Mouse (Mus musculus) cerebellum, postnatal 4 days (tissue): ENCODE results near the gene Mcts2.
"Not testable (repeated sequence)": the region's sequence is repeated elsewhere in the genome, so short reads cannot be mapped to it uniquely, and the experiment has no call there.

ENCODE experiments used
- DNase-seq, 2 experiments: peaks; one replicate each; pipeline ENCODE4 v3.0.0; 2022; ENCODE audit warnings: low spot score in 2 of 2, mixed read lengths in 1 of 2

Mcts2 gene

DNA sequence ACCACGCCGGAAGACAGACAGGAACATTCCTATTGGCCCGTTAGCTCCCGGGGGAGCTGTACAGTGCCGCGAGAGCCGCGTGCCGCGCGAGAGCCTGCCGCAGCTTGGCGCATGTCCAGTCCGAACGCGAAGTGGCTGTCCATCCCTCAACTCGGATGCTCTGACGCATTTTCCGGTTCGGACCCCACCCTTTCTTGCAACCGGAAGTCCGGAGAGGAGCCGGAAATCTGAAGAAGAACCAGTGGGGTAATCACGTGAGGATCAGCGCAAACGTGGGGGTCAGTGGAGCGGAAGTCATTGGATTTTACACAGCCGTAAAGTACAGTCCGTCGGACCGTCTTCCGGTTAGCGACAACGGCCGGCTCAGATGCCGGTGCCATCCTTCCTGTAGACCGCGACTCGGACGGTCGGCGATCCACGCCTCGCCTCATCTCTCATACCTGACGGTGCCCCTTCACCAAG is at the start of gene Mcts2:
TSS of gene Mcts2 (plus strand) at position 230 of the 462 bp plus-strand sequence.
- DNase-seq: peak; percentile 85 to 95

DNA sequence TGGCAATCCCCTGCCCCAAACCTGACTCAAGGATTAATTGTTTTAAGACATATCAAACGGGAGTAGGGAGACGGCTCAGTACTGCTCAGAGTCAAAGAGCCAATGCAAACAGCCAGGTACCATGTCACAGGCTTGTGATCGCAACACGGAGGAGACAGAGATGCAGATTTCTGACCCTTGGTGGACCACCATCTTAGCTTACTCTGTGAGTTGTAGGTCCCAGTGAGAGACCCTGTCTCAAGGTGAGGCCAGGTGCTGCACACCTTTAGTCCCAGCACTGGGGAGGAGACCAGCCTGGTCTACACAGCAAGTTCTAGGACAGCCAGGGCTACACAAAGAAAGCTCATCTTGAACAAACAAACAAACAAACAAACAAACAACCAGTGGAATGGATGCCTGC is 49.5 kb upstream of the Mcts2 start:
- DNase-seq: no peak

DNA sequence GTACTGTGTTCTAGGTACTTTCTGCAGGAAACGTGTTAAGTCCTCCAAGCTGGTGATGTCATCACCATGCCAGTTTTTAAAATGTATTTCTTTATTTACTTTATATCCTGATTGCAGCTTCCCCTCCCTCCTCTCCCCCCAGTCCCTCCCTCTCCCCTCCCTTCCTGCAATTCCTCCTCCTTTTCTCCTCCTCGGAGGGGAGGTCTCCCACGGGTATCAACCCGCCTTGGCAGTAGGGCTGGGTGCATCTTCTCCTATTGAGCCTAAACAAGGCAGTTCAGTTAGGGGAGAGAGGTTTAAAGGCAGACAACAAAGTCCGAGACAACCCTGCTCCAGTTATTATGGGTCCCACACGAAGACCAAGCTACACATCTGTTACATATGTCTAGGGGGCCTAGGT is 48.0 kb upstream of the Mcts2 start:
- DNase-seq: no peak

DNA sequence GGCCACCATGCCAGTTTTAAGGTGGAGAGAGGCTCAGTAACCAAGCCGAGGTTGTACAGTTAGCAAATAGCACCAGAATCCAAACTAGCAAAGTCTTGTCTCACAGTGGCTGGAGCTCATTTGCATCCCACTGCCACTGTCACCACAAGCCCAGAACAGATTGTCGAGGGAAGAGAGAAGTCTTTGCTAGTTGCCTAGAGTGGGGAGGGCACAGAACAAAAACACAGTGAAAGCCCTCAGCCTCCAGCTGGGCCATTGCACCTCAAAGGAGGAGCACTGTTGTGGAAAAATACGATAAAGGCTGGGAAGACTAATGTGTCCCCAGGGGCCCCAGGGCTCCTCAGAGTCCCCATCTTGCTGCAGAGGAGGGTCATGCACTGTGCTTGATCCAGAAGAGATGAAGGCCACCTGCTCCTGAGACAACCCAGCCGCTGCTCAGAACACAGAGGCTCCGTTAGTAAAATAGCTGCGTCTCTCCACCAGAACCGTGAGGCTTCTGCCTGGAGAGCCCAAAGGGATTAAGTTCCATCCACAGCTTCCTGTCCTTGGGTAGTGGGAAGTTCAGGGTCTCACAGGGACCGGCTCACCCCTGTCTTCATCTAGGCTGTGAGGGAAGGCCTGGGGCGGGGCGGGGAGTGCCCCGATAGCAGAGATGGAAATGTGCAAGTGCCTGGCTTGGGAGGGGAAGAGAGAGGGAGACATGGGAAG is 47.3 kb upstream of the Mcts2 start:
- DNase-seq: no peak

DNA sequence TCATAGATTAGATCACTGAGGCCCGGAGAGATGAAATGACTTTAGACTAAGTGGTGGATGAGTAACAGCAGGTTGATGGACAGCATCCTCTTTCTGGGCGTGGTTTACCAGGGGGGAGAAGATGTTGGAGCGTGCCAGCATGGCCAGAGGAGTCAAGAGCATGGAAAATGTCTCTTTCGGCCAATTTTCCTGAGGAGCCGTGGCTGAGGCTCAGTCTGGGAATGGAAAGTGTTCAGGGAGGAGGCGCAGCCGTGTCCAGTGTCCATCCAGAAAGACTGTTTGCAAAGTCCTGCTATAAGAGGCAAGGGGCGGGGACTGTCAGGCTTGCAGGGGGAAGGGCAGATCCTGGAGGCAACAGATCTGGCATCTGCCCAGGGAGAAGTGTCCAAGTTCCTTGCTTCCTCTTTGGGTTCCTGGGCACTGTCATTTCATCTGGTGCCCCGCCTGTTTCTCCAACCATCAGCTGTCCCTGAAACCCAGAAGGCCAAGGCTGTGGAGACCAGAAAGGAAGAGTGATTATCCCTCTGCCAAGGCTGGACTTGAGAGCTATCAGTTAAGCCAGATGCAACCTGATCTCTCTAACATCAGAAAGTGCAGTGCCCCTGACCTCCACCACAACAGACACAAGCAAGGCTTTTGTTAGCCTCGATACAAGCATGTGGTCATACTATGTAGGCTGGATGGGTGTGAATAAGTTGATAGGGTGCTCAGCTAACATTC is 33.8 kb upstream of the Mcts2 start:
- no peak for DNase-seq

DNA sequence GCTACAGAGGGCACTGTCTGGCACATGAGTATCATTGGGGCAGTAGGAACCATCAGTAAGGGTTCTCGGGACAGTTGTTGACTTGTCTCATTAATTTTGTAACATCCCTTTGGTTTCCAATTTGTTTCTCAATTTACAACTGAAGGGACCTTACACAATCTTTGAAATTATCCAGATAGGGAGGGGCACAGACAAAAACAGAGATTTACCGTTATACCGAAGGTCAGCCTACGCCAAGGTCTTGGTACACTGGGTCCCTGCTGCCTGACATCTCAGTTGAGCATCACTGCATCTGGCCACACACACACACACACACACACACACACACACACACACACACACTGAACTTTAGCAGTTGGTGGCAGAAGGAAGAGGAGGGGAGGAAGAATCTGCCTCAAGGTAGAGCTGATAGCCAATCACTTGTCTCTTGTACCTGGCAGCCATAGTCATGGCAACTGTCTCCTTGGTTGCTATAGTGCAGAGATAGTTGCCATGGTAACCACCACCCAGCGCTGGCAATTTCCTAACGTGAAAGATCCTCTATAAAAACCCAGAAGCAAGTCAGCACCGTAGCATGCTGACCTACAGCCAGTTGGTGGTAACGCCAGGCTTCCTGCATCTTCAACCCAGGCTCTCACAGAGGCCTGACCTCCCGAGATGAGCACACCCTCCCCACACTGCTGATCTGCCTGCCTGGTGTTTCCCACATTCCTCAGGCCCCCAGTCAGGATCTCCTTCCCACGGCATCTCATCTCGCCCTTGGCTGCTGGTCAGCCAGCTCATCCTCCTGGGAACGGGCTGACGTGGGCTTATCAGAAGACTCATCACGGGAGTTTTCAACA is 32.7 kb upstream of the Mcts2 start:
- DNase-seq: peak in 1 of 2 experiments; percentile 24

DNA sequence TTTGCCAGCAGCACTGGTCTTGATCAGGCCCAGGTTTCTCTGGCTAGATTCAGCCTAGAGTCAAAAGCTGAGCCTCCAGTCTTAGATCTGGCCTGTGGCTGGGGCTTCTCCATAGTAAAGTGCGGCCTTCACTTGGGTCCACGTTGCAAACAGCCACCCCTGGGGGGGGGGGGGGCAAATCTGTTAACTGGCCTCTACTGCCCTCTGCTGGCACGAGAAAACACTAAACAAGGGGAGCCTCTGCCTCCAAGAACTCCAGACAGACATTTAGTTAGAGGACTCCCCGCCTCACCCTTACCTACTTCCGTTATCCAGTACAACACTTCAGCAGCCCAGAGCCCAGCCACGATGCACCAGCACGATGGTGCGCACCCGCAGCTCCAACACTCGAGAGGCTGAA is 29.4 kb upstream of the Mcts2 start:
- DNase-seq: no peak

DNA sequence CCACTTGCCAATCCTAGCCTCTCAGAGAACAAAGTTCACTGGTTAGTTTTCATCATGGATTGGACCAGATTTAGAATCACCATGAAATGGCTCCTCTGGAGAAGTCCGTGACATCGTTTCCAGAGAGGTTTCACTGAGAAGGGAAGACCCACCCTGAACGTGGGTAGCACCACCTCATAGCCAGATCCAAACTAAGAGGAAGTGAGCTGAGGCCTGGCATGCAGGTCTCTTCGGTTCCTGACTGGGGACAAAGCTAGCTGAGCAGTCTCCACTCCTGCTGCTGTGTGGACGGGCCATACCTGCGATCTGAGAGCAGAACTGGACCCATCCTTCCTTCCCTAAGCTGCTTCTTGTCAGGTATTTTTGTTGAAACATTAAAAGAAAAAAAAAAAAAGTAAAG is 25.7 kb upstream of the Mcts2 start:
- no peak for DNase-seq

DNA sequence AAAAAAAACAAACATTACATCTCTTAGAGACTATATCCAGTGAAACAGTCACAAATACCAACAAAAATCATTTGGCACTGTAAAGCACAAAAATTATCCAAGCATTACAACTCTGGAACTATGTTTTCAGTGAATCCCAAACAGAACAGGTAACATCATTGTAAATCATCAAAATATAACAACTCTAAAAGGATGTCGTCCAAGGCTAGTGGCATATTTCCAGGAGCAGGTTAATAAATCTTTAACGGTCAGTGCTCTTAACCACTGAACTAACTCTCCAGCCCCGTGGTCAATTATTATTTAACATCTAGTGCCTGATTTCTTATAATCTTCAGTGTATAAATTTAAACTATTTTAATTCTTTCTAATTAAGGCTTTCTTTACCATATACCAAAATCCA is 20.6 kb upstream of the Mcts2 start:
- DNase-seq: not testable (repeated sequence)

DNA sequence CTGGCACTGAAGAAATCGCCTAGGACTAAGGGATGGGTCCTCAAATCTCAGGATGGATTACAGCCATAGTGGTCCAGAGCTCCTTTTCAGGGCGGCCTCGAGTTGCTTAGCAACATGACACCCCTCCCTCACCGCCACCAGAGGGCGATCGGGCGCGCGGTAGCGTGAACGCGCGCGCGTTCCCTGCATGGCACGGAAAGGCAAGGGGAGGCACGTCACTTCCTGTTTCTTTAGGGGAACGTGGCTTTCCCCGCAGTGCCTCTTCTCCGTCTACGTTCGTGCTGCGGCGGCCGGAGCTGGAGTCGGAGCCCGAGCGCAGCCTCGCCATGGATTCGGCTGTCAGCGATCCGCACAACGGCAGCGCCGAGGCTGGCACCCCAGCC is 17.6 kb upstream of the Mcts2 start, which contains the start of gene H13:
TSS of gene H13 (plus strand) at position 206 of the 383 bp plus-strand sequence.
- DNase-seq: peak; percentile 90 to 95

DNA sequence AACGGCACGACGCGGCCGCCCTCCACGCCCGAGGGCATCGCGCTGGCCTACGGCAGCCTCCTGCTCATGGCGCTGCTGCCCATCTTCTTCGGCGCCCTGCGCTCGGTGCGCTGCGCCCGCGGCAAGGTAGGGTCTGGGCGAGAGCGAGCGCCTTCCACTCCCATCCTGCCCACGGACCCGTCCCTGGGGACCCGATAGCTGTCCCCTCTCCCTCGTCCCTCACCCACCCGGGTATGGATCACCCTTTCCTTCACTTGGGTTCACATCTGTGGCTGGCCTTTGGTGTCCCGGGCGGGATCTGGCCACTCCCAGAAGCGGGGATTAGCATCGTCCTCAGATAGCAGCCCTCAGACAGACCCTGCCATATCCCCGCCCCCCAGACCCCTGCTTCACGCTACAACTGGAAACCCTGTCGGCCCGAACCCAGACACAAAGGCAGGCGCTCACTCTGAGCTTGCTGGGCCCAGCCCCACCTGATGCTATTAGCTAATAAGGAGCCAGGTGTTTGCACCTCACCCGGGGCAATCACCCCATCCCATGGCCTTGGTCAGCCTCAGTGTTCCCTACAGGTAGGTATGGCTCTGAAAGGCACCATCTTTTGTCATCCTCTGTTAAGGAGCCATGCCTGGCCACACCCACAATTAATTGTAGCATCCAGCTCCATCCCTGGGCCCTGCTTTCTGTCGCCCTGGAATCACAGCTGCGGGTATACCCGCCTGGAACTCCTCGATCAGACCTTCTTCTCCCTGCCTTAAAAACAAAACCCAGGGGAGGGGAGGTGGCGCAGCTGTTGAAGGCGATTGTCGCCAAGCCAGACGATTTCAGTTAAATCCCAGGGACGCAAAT is 17.0 kb upstream of the Mcts2 start:
- peak in 1 of 2 experiments; percentile 50 for DNase-seq

DNA sequence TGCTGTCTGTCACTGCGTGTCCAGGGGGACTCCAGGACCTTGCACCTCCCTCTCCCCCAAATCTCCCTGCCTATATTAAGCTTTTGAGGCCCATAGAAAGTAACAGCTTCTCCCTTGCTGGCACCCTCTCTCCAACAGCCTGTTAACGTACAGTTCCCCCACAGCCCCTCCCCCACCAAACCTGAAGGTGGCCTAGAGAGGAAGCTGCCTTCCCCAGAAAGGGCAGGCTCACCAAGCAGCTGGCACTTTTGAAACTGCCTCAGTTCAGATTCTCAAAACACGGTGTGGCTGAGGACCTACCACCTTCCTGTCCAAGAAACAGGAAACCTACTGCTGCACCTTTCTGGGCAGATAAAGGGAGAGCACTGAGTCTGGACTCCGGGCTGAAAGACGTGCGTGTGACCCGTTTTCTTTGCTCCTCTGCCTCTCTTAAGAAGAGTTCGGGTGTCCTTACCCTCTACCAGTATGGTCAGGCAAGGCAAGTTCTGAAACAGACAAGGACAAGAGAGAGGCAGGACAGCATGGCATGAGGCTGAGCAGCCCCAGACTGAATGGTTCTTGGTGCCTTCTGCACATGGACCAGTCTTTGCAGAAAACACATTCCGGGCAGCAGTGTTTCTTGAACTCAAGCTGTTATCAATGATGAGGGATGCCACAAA is 15.7 kb upstream of the Mcts2 start:
- no peak for DNase-seq

DNA sequence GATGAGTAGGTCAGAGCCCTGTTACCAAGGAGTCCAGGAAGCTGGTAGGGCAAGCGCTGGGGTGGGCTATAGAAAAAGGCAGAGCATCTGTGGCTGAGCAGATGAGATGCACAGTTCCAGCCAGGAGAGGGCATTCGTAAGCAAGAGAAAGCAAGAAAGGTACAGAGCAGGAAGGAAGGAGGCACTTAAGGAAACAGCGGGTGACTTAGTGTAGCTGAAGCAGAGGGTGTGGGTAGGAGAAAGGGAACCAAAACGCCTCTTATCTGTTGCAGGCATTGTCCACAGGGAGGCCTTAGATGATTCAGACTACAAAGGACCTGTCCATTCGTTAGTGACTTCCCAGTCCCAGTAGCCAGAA is 15.2 kb upstream of the Mcts2 start:
- no peak for DNase-seq

DNA sequence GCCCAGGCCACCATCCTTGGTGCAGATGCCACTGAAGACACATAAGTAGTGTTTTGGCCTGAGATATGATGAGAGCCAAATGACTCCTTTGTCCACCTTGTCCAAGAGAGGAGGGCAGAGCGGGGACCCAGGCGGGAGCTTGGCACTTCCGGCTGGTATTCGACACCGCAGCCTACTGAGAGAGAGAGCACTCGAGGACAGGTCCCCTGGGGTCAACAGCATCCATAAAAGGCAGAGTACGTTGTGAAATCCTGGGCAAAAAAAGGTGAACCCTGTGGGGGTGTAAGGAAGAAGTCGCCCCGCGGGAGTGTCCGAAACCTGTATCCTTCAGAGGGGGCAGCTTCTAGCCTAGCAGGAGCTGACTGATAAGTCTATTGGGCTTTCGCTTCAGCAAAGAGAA is 14.7 kb upstream of the Mcts2 start:
- no peak for DNase-seq

DNA sequence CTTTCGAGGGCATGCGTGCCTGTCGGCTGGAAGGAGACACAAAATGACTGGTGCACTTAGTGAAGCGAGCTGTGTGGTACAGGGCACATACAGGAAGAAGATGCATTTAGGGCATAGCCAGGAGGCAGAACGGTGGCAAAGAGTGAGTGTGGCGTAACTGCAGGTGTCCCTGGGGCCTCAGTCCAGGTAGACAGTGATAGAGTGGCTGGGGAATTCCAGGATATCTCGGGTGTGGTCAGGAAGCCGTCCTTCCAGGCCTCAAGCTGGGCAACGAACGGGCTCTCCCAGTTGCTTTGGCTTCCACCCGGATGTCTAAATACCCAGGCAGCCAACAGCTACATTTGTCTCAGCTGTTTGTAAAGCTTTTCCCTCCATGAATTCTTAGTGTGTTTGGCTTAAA is 12.7 kb upstream of the Mcts2 start:
- no peak for DNase-seq

DNA sequence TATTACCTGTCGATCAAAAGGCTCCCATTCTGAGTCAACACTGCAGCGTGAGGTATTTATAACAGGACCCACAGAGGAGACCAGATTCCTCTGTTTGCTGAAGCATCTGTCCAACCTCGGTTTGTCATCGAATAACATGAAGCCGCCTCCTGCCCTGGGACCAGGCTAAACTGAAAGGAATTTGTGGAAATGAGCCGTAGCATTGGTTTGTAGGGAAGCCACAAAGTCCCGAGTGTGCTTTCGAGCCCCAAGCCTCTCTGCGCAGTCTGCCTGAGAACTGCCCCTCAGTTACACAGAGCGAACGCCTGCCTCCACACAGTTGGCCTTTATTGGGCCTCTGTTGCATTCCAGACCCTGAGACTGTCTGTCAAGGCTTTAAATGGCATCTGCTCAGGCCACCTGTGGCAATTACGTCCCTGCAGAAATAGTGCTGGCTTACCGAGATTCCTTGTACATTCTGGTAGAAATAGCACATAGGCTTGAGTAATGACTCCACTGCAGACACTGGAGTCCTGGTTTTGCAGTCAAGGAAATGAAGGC is 11.5 kb upstream of the Mcts2 start:
- no peak for DNase-seq

DNA sequence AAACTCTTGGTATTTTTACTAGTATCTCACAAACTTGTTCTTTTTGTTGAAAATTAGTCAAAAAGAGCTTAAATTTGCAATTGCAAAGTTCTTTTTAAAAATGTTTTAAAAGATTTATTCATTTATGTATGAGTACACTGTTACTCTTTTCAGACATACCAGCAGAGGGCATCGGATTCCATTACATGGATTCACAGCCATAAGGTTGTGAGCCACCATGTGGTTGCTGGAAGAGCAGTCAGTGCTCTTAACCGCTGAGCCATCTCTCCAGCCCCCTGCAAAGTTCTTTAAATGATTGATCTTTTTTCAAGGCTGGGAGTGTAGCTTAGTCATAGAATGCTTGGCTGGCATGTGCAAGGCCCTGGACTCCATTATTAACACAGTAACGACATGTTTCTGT is 8.5 kb upstream of the Mcts2 start:
- DNase-seq: no peak

DNA sequence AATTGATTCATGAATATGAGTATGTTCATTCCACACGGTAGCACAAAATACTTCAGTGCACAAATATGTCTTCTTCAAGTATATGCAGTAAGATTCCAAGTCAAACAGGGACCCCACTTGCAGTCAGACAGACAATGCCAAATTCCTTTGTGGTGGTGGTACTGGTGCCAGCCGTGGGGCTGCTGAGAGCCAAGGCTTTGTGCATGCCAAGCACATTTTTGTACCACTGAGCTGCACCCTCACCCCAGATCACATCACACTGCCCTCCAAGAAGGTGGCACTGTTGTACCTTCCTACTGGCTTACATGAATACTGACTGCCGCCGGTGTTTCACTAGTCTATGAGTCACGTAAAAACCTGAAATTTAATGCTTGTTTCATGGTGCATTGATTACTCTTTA is 7.9 kb upstream of the Mcts2 start:
- no peak for DNase-seq

DNA sequence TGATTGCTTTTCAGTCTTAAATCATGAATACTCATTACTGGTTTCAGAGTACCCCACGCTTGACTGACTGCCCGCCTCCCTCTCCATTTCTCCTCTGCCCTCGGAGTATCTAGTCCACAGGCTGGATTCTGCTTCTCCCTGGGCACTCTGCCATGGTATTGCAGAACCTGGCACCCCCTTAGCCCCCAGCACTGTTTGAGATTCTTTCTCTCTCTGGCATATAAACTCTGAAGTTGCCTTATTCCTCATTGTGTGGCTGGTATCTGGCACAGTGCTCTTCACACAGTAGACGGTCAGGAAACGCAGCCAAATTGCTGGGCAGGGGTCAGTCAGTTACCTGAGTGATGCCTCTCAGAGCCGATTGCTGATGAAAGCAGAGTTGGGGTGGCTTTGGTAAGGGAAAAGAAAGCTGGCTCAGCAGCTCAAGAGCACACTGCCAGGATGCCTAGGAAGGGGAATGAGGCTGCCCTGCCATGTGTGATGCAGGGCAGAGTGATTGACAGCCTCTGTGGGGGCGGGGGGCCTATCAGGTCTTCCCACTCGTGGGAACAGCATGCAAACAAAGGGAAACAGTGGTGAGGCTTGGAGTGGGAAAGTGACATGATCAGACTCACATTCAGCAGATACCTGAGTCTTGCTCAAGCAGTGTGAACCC is 7.0 kb upstream of the Mcts2 start:
- DNase-seq: no peak

DNA sequence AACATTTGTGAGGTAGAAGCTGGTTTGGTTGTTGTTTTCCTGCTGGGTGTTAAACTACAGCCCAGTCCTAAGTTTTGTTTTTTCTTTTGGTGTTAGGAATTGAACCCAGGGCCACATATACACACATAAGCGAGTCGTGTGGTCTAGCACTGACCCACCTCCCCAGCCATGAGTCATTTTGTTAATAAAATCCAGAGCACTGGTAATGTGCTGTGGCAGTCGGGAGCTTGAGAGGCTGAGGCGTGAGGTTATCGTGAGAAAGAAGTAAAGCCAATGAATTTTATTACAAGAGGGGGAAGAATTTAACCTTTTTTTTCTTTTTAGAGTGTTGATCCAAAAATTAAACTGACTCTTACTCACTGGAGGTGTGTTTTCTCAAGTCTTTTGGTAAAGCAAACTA is 3.7 kb upstream of the Mcts2 start:
- no peak for DNase-seq
